Mouse (Mus musculus): ENCODE data around the gene Ciz1. TPM values are rescaled to one million over a fixed set of nuclear protein-coding genes. Genes with fewer than 3 reads are reported as not detected.

The Ciz1 gene
- polyA plus RNA-seq, 1 experiment: 18.7 TPM

DNA sequence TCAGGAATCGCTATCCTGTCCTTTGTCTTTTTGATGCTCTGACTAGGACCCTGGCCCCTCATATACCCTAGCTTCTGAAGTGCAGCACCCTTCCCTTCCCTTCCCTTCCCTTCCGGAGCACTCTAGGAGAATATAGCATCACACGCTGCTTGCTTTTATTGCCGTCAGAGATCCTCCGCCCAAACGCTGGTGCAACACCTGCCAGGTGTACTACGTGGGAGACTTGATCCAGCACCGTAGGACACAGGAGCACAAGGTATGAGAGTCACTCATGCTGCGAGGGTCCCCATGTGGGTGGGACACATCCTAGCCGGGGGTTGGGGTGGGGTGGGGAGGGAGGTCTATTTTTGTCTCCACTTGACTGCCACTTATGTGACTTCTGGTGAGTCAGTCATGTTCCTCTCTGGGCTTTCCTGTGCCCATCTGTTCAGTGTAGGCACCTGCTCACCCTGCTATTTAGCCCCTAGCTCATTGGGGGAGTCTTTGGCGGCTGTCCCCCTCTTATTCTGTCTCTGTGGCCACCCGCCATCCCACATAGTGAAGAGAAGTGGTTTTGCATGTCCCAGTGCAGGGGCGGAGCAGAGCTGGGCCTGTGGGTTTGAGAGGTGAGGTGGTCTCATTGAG lies 23.3 kb downstream of the Ciz1 start:
- H3K4me1 ChIP-seq (ENCODE audit: control insufficient read depth, insufficient read depth, insufficient read length, low read length): 0 out of 2 replicates have a peak, but pooled peaks cover 5% of the 10 kb centered on the region
- no peak overlapping the region for H3K27ac ChIP-seq (replicated peaks; ENCODE audit: low read depth, low read length)
- no peak overlapping the region for H3K4me3 ChIP-seq (ENCODE audit: insufficient read depth, low read depth, low read length)

- H3K4me1 ChIP-seq (ENCODE audit: control insufficient read depth, insufficient read depth, insufficient read length, low read length): 0 out of 2 replicates have a peak, but pooled peaks cover 5% of the 10 kb centered on the region
- H3K4me3 ChIP-seq (ENCODE audit: insufficient read depth, low read depth, low read length): no peak overlapping the region
- H3K27ac ChIP-seq (replicated peaks; ENCODE audit: low read depth, low read length): no peak overlapping the region
Measured at GRCm38 (mm10) chr2:32376963-32377362, 24.8 kb downstream of the Ciz1 start.

GRCm38 (mm10) chr2:32380001-32380500 lies 27.9 kb downstream of the Ciz1 start:
- Histone ChIP-seq H3K4me3 (ENCODE audit: insufficient read depth, low read depth, low read length) (peak overlapping the region; percentile 88), H3K27ac (replicated peaks; ENCODE audit: low read depth, low read length) (peak overlapping the region; percentile 49), H3K4me1 (ENCODE audit: control insufficient read depth, insufficient read depth, insufficient read length, low read length) (peaks cover 11% of the 10 kb centered on the region)

DNA sequence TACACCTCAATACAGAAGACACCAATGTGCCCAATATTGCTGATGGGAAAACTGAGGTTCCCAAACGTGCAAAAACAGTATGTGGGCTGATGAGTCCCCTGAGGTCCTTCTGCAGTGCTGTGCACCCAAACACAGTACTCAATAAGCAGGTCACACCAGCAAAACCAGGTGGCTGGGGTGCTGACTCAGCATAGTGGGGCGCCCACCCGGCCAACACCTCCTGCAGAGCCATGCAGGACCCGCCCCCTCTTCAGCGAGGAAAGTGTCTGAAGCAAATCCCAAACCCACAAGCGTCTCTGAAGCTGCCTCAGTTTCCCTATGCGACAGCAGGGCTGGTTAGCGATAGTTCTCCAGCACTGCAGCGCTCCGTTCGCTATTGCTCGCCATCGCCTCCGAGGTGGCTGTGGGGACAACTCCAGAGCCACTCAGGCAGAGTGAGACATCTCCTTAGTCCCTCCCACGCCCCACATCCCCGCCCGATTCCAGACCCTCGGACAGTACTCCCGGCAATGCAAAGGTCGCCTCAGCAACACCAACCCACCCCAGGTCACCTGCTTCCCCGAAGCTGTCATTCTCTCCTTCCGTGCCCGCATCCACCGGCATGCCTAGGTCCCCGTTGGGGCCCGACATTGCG lies 29.1 kb downstream of the Ciz1 start:
- 0 out of 2 replicates have a peak overlapping the region, but pooled peaks have one; percentile 31 for H3K27ac ChIP-seq (replicated peaks; ENCODE audit: low read depth, low read length)
- H3K4me3 ChIP-seq (ENCODE audit: insufficient read depth, low read depth, low read length): peak overlapping the region; percentile 88
- peaks cover 11% of the 10 kb centered on the region for H3K4me1 ChIP-seq (ENCODE audit: control insufficient read depth, insufficient read depth, insufficient read length, low read length)

DNA sequence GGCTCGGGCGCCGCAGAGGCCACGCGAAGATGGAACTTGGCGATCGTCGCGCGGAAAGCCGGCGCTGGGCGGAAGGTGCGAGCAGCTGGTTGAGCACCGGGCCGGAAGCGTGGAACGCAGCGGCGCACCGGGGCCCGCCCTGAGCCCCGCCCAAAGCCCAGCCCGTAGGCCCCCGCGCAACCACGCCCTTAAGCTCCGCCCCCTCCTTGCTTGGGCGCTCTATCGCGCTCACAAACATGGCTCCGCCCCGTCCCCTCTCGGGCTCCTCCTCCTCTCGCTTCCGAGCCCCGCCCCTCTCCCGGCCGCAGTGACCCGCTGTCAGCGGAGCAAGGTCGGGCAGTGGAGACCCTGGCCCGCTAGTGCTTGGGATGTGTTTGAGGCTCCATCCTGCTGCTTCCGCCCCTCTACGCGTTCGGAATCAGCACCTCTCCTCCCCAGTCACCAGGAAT lies 29.7 kb downstream of the Ciz1 start, which contains the start of gene 1110008P14Rik:
Gene 1110008P14Rik, minus strand, starts transcription at position 164 of the 449 bp plus-strand sequence.
- Histone ChIP-seq H3K27ac (replicated peaks; ENCODE audit: low read depth, low read length) (peak within 1 kb of the TSS; percentile 61), H3K4me1 (ENCODE audit: control insufficient read depth, insufficient read depth, insufficient read length, low read length) (peaks cover 11% of the 10 kb centered on the region), H3K4me3 (ENCODE audit: insufficient read depth, low read depth, low read length) (peak within 1 kb of the TSS; percentile 88)

GRCm38 (mm10) chr2:32382689-32383088 lies 30.6 kb downstream of the Ciz1 start:
- Histone ChIP-seq H3K4me1 (ENCODE audit: control insufficient read depth, insufficient read depth, insufficient read length, low read length) (peaks cover 13% of the 10 kb centered on the region), H3K4me3 (ENCODE audit: insufficient read depth, low read depth, low read length) (no peak overlapping the region), H3K27ac (replicated peaks; ENCODE audit: low read depth, low read length) (no peak overlapping the region)

- H3K27ac ChIP-seq (replicated peaks; ENCODE audit: low read depth, low read length): no peak within 1 kb of the TSS
- H3K4me1 ChIP-seq (ENCODE audit: control insufficient read depth, insufficient read depth, insufficient read length, low read length): peaks cover 9% of the 10 kb centered on the region; the same call in 1 of the 2 replicates
- H3K4me3 ChIP-seq (ENCODE audit: insufficient read depth, low read depth, low read length): no peak within 1 kb of the TSS
Measured at GRCm38 (mm10) chr2:32387706-32388490, 35.8 kb downstream of the Ciz1 start, which contains the start of gene Lcn2. Gene Lcn2 (minus strand): TSS chr2:32388252.

DNA sequence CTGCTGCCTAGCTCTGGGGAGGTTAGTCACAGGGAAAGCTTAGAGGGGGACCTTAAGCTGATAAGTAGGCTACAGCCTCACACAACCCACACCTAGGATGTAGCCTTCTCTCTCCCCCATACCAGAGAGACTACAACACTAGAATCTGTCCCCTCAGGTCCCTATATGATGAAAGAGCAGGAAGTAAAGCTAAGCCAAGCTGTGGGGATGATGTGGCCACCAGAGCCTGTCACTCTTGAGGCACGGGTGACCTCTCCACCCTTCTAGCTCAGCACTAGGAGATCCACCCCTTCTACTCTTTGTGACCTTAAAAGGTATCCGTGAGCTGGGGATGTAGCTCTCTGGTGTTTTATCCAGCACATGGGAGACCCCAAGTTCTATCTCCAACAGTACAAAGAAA lies 37.0 kb downstream of the Ciz1 start:
- peaks cover 9% of the 10 kb centered on the region; the same call in 1 of the 2 replicates for H3K4me1 ChIP-seq (ENCODE audit: control insufficient read depth, insufficient read depth, insufficient read length, low read length)
- H3K27ac ChIP-seq (replicated peaks; ENCODE audit: low read depth, low read length): no peak overlapping the region
- H3K4me3 ChIP-seq (ENCODE audit: insufficient read depth, low read depth, low read length): no peak overlapping the region

- Histone ChIP-seq H3K4me3 (ENCODE audit: insufficient read depth, low read depth, low read length) (no peak overlapping the region), H3K27ac (replicated peaks; ENCODE audit: low read depth, low read length) (no peak overlapping the region)
Measured at GRCm38 (mm10) chr2:32390871-32391270, 38.7 kb downstream of the Ciz1 start.

DNA sequence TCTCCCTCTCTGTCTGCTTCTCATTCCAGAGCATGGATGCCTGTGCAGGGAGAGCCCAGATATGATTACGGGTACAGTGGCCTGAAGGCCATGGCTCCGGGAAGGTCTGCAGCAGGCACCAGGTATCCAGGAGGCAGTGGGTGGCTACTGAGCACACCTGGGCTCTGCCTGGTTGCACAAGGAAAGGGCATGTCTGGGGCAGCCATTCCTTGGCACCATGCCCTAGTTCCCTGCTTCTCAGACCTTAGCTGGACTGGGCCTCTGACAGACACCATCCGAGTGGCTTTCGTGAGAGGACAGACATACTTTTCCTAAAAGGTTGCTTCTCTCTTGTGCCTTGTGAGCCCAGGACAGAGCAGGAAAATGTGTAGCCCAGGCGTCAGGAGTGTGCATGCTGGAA lies 39.9 kb downstream of the Ciz1 start:
- no peak overlapping the region for H3K4me3 ChIP-seq (ENCODE audit: insufficient read depth, low read depth, low read length)
- H3K4me1 ChIP-seq (ENCODE audit: control insufficient read depth, insufficient read depth, insufficient read length, low read length): peaks cover 13% of the 10 kb centered on the region; the same call in 1 of the 2 replicates
- no peak overlapping the region for H3K27ac ChIP-seq (replicated peaks; ENCODE audit: low read depth, low read length)

More at GRCm38 (mm10) chr2:32390871-32391270, 38.7 kb downstream of the Ciz1 start:
- H3K4me1 ChIP-seq (ENCODE audit: control insufficient read depth, insufficient read depth, insufficient read length, low read length): peaks cover 9% of the 10 kb centered on the region; the same call in 1 of the 2 replicates

- peak overlapping the region; percentile 62 for H3K27ac ChIP-seq (replicated peaks; ENCODE audit: low read depth, low read length)
- H3K4me1 ChIP-seq (ENCODE audit: control insufficient read depth, insufficient read depth, insufficient read length, low read length): peaks cover 10% of the 10 kb centered on the region; the same call in 1 of the 2 replicates
- peak overlapping the region; percentile 91 for H3K4me3 ChIP-seq (ENCODE audit: insufficient read depth, low read depth, low read length)
Measured at GRCm38 (mm10) chr2:32394973-32395372, 42.8 kb downstream of the Ciz1 start.

DNA sequence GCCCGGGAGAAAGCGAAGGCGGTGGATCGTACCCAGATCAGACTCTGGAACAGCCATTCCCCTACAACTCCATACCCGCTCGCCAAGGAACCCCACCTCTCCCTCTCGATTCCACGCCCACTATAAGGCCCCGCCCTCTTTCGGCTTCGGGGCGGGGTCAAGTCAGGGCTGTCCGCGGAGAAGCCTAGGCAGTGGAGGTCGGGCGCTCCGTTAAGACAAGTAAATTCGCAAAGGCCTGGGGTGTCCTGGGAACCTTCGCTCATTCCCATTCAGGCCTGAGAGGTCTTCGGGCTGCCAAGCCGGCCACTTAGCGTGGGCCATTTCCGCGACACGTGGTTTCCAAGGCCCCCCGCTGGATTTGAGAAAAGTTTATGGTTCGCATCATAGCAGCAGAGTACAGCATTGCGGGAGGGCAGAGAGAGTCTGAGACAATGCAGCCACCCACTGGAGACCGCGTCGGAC lies 43.4 kb downstream of the Ciz1 start, which contains the start of gene Ptges2:
Gene Ptges2, plus strand, starts transcription at position 413 of the 462 bp plus-strand sequence.
- Histone ChIP-seq H3K27ac (replicated peaks; ENCODE audit: low read depth, low read length) (peak within 1 kb of the TSS; percentile 98), H3K4me3 (ENCODE audit: insufficient read depth, low read depth, low read length) (peak within 1 kb of the TSS; percentile 91), H3K4me1 (ENCODE audit: control insufficient read depth, insufficient read depth, insufficient read length, low read length) (peaks cover 10% of the 10 kb centered on the region; the same call in 1 of the 2 replicates)

DNA sequence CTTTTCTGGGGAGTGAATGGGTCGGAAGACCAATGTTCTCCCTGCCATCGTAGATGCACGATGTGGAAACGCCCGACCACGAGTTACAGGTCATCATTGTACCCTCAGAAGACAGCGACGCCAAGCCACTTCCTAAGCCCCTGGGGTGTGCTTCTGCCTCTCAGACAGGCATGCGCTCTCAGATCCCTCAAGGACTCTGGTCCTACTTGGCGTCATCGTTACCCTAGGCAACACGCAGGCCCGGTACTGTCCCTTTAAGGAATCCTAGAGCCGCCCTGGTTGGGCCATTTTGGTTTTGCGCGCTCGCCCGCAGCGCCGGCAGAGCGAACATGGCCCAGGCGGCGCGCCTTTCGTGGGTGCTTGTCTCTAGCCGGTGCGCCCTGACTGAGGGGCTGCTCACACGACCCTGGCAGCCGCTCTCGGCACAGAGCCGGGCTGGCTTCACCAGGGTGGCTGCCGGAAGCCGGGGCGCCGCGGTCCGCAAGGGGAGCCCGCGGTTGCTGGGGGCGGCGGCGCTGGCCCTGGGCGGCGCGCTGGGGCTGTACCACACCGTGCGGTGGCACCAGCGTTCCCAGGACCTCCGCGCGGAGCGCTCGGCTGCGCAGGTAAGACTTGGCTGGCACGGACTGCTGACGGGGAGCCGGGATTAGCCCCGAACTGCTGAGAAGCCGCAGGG lies 44.0 kb downstream of the Ciz1 start:
- Histone ChIP-seq H3K27ac (replicated peaks; ENCODE audit: low read depth, low read length) (peak overlapping the region; percentile 98), H3K4me1 (ENCODE audit: control insufficient read depth, insufficient read depth, insufficient read length, low read length) (peaks cover 10% of the 10 kb centered on the region; the same call in 1 of the 2 replicates), H3K4me3 (ENCODE audit: insufficient read depth, low read depth, low read length) (peak overlapping the region; percentile 91)

GRCm38 (mm10) chr2:32396695-32397094 lies 44.6 kb downstream of the Ciz1 start:
- peaks cover 10% of the 10 kb centered on the region; the same call in 1 of the 2 replicates for H3K4me1 ChIP-seq (ENCODE audit: control insufficient read depth, insufficient read depth, insufficient read length, low read length)
- H3K27ac ChIP-seq (replicated peaks; ENCODE audit: low read depth, low read length): peak overlapping the region; percentile 80
- H3K4me3 ChIP-seq (ENCODE audit: insufficient read depth, low read depth, low read length): peak overlapping the region; percentile 91
